21 mouse cellular contexts compared by ENCODE assay signal in the genomic region with DNA sequence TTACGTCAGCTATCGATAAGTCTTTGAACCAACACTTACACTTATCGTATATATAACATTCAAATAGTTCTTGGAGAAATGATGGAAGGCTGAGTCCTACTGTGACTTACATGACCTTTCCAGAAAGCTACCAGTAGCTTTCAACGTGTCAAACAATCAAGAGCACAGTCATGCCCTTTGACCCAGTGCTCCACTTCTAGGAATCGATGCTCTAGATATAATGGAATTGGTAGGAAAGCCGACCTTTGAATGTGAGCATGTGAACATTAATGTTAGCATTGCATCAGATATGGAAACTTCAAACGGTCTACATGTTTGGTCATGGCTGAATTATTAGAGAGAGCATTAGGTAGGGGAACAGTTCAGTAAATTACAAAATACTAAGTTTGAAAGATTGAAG. TPM values are rescaled to one million over a fixed set of nuclear protein-coding genes. Genes with fewer than 3 reads are reported as not detected.
"Had no signal": no experiment of that assay in that cellular context is flagged by ENCODE, and none has a peak within 500 bp of the region (broad histone marks: within the 10 kb centered on the region; RNA-seq: fewer than 3 reads in every experiment).

No protein-coding gene starts in this region.

- H3K9me3 ChIP-seq: limb, embryonic 15.5 days; midbrain, embryonic 10.5 days; neural tube, embryonic 15.5 days had no signal

- H3K4me2 ChIP-seq: limb, embryonic 15.5 days; neural tube, embryonic 15.5 days had no signal

- H3K36me3 ChIP-seq: limb, embryonic 15.5 days; midbrain, embryonic 10.5 days; neural tube, embryonic 15.5 days had no signal

- H3K27ac ChIP-seq: kidney, postnatal 0 days; limb, embryonic 15.5 days; midbrain, embryonic 10.5 days; neural tube, embryonic 15.5 days had no signal

- H3K9ac ChIP-seq: limb, embryonic 15.5 days; neural tube, embryonic 15.5 days had no signal

- H3K4me3 ChIP-seq: limb, embryonic 15.5 days; midbrain, embryonic 10.5 days; myocyte; neural tube, embryonic 15.5 days had no signal

- DNase-seq: kidney, adult 9 months; kidney, postnatal 36 days; layer of hippocampus, adult 9-11 months; layer of hippocampus, postnatal 36 days; lung, adult 18-20 months; lung, postnatal 4 days; midbrain, embryonic 14.5 days; right cerebral cortex, adult 18-20 months; right cerebral cortex, postnatal 25 days; thymus, postnatal 36 days had no signal

- H3K27me3 ChIP-seq: limb, embryonic 15.5 days; neural tube, embryonic 15.5 days had no signal

RNA-seq across cellular contexts. Expression of a gene that starts 8.1 kb away (rescaled TPM):
- polyA plus RNA-seq: intestine, embryonic 14.5 days; kidney, postnatal 0 days; limb, embryonic 11.5 days; limb, embryonic 15.5 days; lung, embryonic 16.5 days; midbrain, embryonic 10.5 days; midbrain, embryonic 14.5 days; myocyte; neural tube, embryonic 11.5 days; neural tube, embryonic 15.5 days; small intestine, adult 2 months; thymus, postnatal 0 days had no signal
